Mouse (Mus musculus) megakaryocyte, embryonic 14.5 days (primary cell): ENCODE results near the gene Rps12.

ENCODE experiments used
- FLI1 ChIP-seq: IDR thresholded peaks from 2 replicates; pipeline ENCODE4 v1.6.1; 2012; ENCODE audit warnings: low read length, inconsistent platforms, mixed read lengths
- GATA1 ChIP-seq: IDR thresholded peaks from 3 replicates; pipeline ENCODE4 v1.6.1; 2012; ENCODE audit warnings: mixed read lengths, low read length, inconsistent platforms, borderline replicate concordance

DNA sequence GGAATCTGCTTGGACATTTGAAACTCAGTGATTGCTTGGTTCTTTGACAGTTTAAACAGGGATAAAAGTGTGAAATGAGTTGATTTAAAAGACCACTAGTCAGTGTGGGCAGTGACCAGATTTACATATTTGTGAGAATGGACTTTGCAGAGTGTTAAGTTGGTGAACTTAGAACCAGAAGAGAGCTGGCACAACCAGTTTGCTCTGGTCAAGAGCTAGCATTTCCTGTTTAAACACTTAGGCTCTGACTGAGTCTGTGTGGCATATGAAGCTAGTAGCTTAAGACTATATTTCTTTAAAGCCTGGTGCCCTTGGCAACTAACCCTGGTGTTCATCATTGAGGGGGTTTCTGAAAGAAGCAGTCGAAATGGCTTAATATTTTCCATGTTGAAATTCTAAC is 11.1 kb upstream of the Rps12 start:
- TF ChIP-seq GATA1 (no peak), FLI1 (no peak)
